Mouse (Mus musculus): ENCODE results near the gene Fas.

The Fas gene

GRCm38 (mm10) chr19:34289948-34290789 lies at the start of gene Fas:
Fas (plus strand) TSS chr19:34290666.
- DNase-seq (ENCODE audit: low read depth, low spot score), result peak; percentile 59

- no peak for DNase-seq (ENCODE audit: low read depth, low spot score)
These were observed 49.1 kb upstream of the Fas start for GRCm38 (mm10) chr19:34241247-34241915.

- no peak for DNase-seq (ENCODE audit: low read depth, low spot score)
These were observed 47.5 kb upstream of the Fas start for GRCm38 (mm10) chr19:34242925-34243324.

- DNase-seq (ENCODE audit: low read depth, low spot score), result peak; percentile 79
These were observed 46.4 kb upstream of the Fas start for GRCm38 (mm10) chr19:34244056-34244455.

- DNase-seq (ENCODE audit: low read depth, low spot score), result no peak
These were observed 41.9 kb upstream of the Fas start for GRCm38 (mm10) chr19:34248558-34248957.

GRCm38 (mm10) chr19:34250621-34251020 lies 39.8 kb upstream of the Fas start:
- DNase-seq (ENCODE audit: low read depth, low spot score), result no peak

- DNase-seq (ENCODE audit: low read depth, low spot score), result no peak
These were observed 38.6 kb upstream of the Fas start for GRCm38 (mm10) chr19:34251900-34252299.

GRCm38 (mm10) chr19:34252450-34252849 lies 38.0 kb upstream of the Fas start:
- DNase-seq (ENCODE audit: low read depth, low spot score), result no peak

- DNase-seq (ENCODE audit: low read depth, low spot score), result peak; percentile 37
These were observed 36.2 kb upstream of the Fas start for GRCm38 (mm10) chr19:34254101-34254879.

- no peak for DNase-seq (ENCODE audit: low read depth, low spot score)
These were observed 35.4 kb upstream of the Fas start, which contains the start of gene Acta2 for GRCm38 (mm10) chr19:34254880-34255681. Acta2 (minus strand) TSS chr19:34255590.

- no peak for DNase-seq (ENCODE audit: low read depth, low spot score)
These were observed 34.3 kb upstream of the Fas start for GRCm38 (mm10) chr19:34256149-34256548.

- no peak for DNase-seq (ENCODE audit: low read depth, low spot score)
These were observed 33.5 kb upstream of the Fas start for GRCm38 (mm10) chr19:34256936-34257335.

GRCm38 (mm10) chr19:34262273-34262974 lies 28.0 kb upstream of the Fas start:
- no peak for DNase-seq (ENCODE audit: low read depth, low spot score)

GRCm38 (mm10) chr19:34265604-34266193 lies 24.8 kb upstream of the Fas start:
- DNase-seq (ENCODE audit: low read depth, low spot score), result no peak

- DNase-seq (ENCODE audit: low read depth, low spot score), result no peak
These were observed 21.5 kb upstream of the Fas start for GRCm38 (mm10) chr19:34268991-34269390.

- peak; percentile 21 for DNase-seq (ENCODE audit: low read depth, low spot score)
These were observed 20.2 kb upstream of the Fas start for GRCm38 (mm10) chr19:34270106-34270726.

- DNase-seq (ENCODE audit: low read depth, low spot score), result no peak
These were observed 19.5 kb upstream of the Fas start for GRCm38 (mm10) chr19:34270824-34271464.

- no peak for DNase-seq (ENCODE audit: low read depth, low spot score)
These were observed 17.4 kb upstream of the Fas start for GRCm38 (mm10) chr19:34273073-34273472.

GRCm38 (mm10) chr19:34278078-34278477 lies 12.4 kb upstream of the Fas start:
- no peak for DNase-seq (ENCODE audit: low read depth, low spot score)

Measured in skeletal muscle tissue, adult 2 months (tissue).